Mouse (Mus musculus) stomach, embryonic 14.5 days (tissue): Measurements from ENCODE around the gene Gm10260. TPM values are rescaled to one million over a fixed set of nuclear protein-coding genes. Genes with fewer than 3 reads are reported as not detected.

Experiments
- ATAC-seq: fragments of 200-750 bp; cut with Nextera tagmentation; 2 replicates; pipeline ENCODE4 v1.8.0; 2017; ENCODE audit warnings: low read depth, moderate TSS enrichment; ENCODE audit not compliant: insufficient number of reproducible peaks, insufficient read depth, low FRiP score
- H3K27ac ChIP-seq: fragments of 300-500 bp; sonication (generic); 2 replicates; pipeline ENCODE4 v1.5.1; 2014; ENCODE audit warnings: mild to moderate bottlenecking, low read length, moderate library complexity, mixed read lengths
- H3K27me3 ChIP-seq: fragments of 300-500 bp; sonication (generic); 2 replicates; pipeline ENCODE4 v1.6.1; 2014; ENCODE audit warnings: low read length, control low read depth, mixed read lengths; ENCODE audit not compliant: control insufficient read depth, insufficient read depth
- H3K36me3 ChIP-seq: fragments of 300-500 bp; sonication (generic); 2 replicates; pipeline ENCODE4 v1.6.1; 2014; ENCODE audit warnings: mild to moderate bottlenecking, control low read depth, low read length, moderate library complexity, mixed read lengths; ENCODE audit not compliant: control insufficient read depth, insufficient read depth
- H3K4me1 ChIP-seq: fragments of 300-500 bp; sonication (generic); 2 replicates; pipeline ENCODE4 v1.6.1; 2014; ENCODE audit warnings: low read length, control low read depth, mixed read lengths; ENCODE audit not compliant: control insufficient read depth, insufficient read depth
- H3K4me2 ChIP-seq: fragments of 300-500 bp; sonication (generic); replicated peaks from 2 replicates; pipeline ENCODE4 v1.6.1; 2014; ENCODE audit warnings: low read depth, low read length, control low read depth
- H3K4me3 ChIP-seq: fragments of 300-500 bp; sonication (generic); 2 replicates; pipeline ENCODE4 v1.5.1; 2014; ENCODE audit warnings: low read depth, low read length, control low read depth
- H3K9ac ChIP-seq: fragments of 300-500 bp; sonication (generic); replicated peaks from 2 replicates; pipeline ENCODE4 v1.6.1; 2014; ENCODE audit warnings: low read depth, mild to moderate bottlenecking, control low read depth, low read length, moderate library complexity, mixed read lengths
- H3K9me3 ChIP-seq: fragments of 300-500 bp; sonication (generic); 2 replicates; pipeline ENCODE4 v1.6.1; 2016; ENCODE audit warnings: low read depth, low read length, control low read depth; ENCODE audit not compliant: control insufficient read depth
- WGBS: fragments of 180-500 bp; shearing (Covaris S2); extraction: QIAGEN DNeasy Blood & Tissue Kit; methylation state at CpG from one replicate; pipeline ENCODE4 v1.1.7; 2014; 5-methylcytosine and 5-hydroxymethylcytosine counted together
- polyA plus RNA-seq: library from polyadenylated mRNA; unstranded; fragments of >200 nt; fragmentation: Nextera tagmentation; extraction: Ambion mirVana; gene quantifications from 2 replicates; pipeline ENCODE4 v1.2.1, GENCODE M21; 2014

The Gm10260 gene
- polyA plus RNA-seq, 1 experiment from 2014 or later, result 4.7 TPM

- 64% methylated on average over 7 of the region's 7 CpGs for WGBS
- H3K9ac ChIP-seq, result no peak overlapping the region
- H3K4me1 ChIP-seq, result peaks cover 7% of the 10 kb centered on the region
- no peak overlapping the region for H3K27ac ChIP-seq
- no peak for ATAC-seq
- no peak overlapping the region for H3K4me3 ChIP-seq
- no peaks in the 10 kb centered on the region for H3K27me3 ChIP-seq
- H3K9me3 ChIP-seq, result no peaks in the 10 kb centered on the region
- H3K36me3 ChIP-seq, result no peaks in the 10 kb centered on the region
- no peak overlapping the region for H3K4me2 ChIP-seq
Measured at GRCm38 (mm10) chr13:97764067-97764466, 3.6 kb upstream of the Gm10260 start.

- H3K27ac ChIP-seq, result no peak overlapping the region
- WGBS, result 54% methylated on average over 6 of the region's 6 CpGs
Measured at GRCm38 (mm10) chr13:97763436-97763835, 3.0 kb upstream of the Gm10260 start.

GRCm38 (mm10) chr13:97762121-97762520 is 1.7 kb upstream of the Gm10260 start:
- Histone ChIP-seq H3K4me2 (no peak overlapping the region), H3K27ac (no peak overlapping the region), H3K36me3 (no peaks in the 10 kb centered on the region), H3K9me3 (no peaks in the 10 kb centered on the region), H3K4me1 (peaks cover 7% of the 10 kb centered on the region), H3K9ac (no peak overlapping the region), H3K4me3 (no peak overlapping the region), H3K27me3 (no peaks in the 10 kb centered on the region)
- WGBS, result 90% methylated on average over 8 of the region's 8 CpGs
- ATAC-seq, result no peak

More at GRCm38 (mm10) chr13:97763436-97763835, 3.0 kb upstream of the Gm10260 start:
- Histone ChIP-seq H3K4me2 (no peak overlapping the region), H3K36me3 (no peaks in the 10 kb centered on the region), H3K4me3 (no peak overlapping the region), H3K27me3 (no peaks in the 10 kb centered on the region), H3K4me1 (peaks cover 7% of the 10 kb centered on the region), H3K9ac (no peak overlapping the region), H3K9me3 (no peaks in the 10 kb centered on the region)
- ATAC-seq, result 0 out of 2 replicates have a peak, but pooled peaks have one; percentile 33

- Histone ChIP-seq H3K36me3 (no peaks in the 10 kb centered on the region), H3K27me3 (no peaks in the 10 kb centered on the region), H3K9me3 (no peaks in the 10 kb centered on the region), H3K9ac (no peak overlapping the region), H3K4me1 (no peaks in the 10 kb centered on the region), H3K4me2 (no peak overlapping the region), H3K4me3 (no peak overlapping the region), H3K27ac (no peak overlapping the region)
- no peak for ATAC-seq
- WGBS, result 76% methylated on average over 4 of the region's 4 CpGs
Measured at GRCm38 (mm10) chr13:97757033-97757432, 3.4 kb downstream of the Gm10260 start.

GRCm38 (mm10) chr13:97756091-97756490 is 4.3 kb downstream of the Gm10260 start:
- 72% methylated on average over 6 of the region's 6 CpGs for WGBS

GRCm38 (mm10) chr13:97750851-97751381 is 9.5 kb downstream of the Gm10260 start:
- Histone ChIP-seq H3K9ac (no peak overlapping the region), H3K36me3 (no peaks in the 10 kb centered on the region), H3K4me2 (no peak overlapping the region), H3K4me3 (no peak overlapping the region), H3K27me3 (no peaks in the 10 kb centered on the region), H3K9me3 (no peaks in the 10 kb centered on the region), H3K27ac (no peak overlapping the region), H3K4me1 (no peaks in the 10 kb centered on the region)
- no peak for ATAC-seq
- WGBS, result 74% methylated on average over 4 of the region's 4 CpGs

More at GRCm38 (mm10) chr13:97756091-97756490, 4.3 kb downstream of the Gm10260 start:
- H3K27me3 ChIP-seq, result no peaks in the 10 kb centered on the region
- H3K9ac ChIP-seq, result no peak overlapping the region
- H3K4me3 ChIP-seq, result no peak overlapping the region
- H3K4me1 ChIP-seq, result no peaks in the 10 kb centered on the region
- no peaks in the 10 kb centered on the region for H3K36me3 ChIP-seq
- no peak overlapping the region for H3K27ac ChIP-seq
- H3K4me2 ChIP-seq, result no peak overlapping the region
- no peak for ATAC-seq
- no peaks in the 10 kb centered on the region for H3K9me3 ChIP-seq

- no peak for ATAC-seq
- 49% methylated on average over 20 of the region's 20 CpGs for WGBS
- no peaks in the 10 kb centered on the region for H3K4me1 ChIP-seq
- H3K9ac ChIP-seq, result no peak overlapping the region
- no peaks in the 10 kb centered on the region for H3K9me3 ChIP-seq
- no peak overlapping the region for H3K4me2 ChIP-seq
- H3K4me3 ChIP-seq, result no peak overlapping the region
- no peaks in the 10 kb centered on the region for H3K36me3 ChIP-seq
- H3K27ac ChIP-seq, result no peak overlapping the region
- H3K27me3 ChIP-seq, result no peaks in the 10 kb centered on the region
Measured at GRCm38 (mm10) chr13:97747037-97747860, 13.2 kb downstream of the Gm10260 start.

GRCm38 (mm10) chr13:97744669-97745068 is 15.8 kb downstream of the Gm10260 start:
- Histone ChIP-seq H3K9me3 (no peaks in the 10 kb centered on the region), H3K27ac (no peak overlapping the region), H3K9ac (no peak overlapping the region), H3K4me1 (no peaks in the 10 kb centered on the region), H3K27me3 (no peaks in the 10 kb centered on the region), H3K4me3 (no peak overlapping the region), H3K4me2 (no peak overlapping the region), H3K36me3 (no peaks in the 10 kb centered on the region)
- ATAC-seq, result no peak
- 79% methylated on average over 7 of the region's 7 CpGs for WGBS
